Mouse (Mus musculus) brain, embryonic 14.5 days (tissue): ENCODE data around the gene Iqck. TPM values are rescaled to one million over a fixed set of nuclear protein-coding genes. Genes with fewer than 3 reads are reported as not detected.
A peak's percentile ranks its signal among the peaks of the same experiment; 100 is the strongest.

Source experiments
- DNase-seq: peaks from one replicate; pipeline ENCODE4 v3.0.0-alpha.2; 2011; ENCODE audit warnings: low read depth
- CTCF ChIP-seq: fragments of 200-500 bp; IDR thresholded peaks from 2 replicates; pipeline ENCODE4 v1.5.1; 2012; ENCODE audit warnings: inconsistent platforms, mild to moderate bottlenecking, moderate library complexity, borderline replicate concordance; ENCODE audit not compliant: insufficient read depth, insufficient read length; ENCODE audit errors: extremely low read depth
- POLR2A ChIP-seq: fragments of 200-500 bp; IDR thresholded peaks from 2 replicates; pipeline ENCODE4 v1.6.1; 2012; ENCODE audit warnings: mild to moderate bottlenecking, inconsistent platforms, borderline replicate concordance; ENCODE audit not compliant: poor library complexity, insufficient read depth, insufficient read length, severe bottlenecking; ENCODE audit errors: extremely low read depth
- polyA plus RNA-seq: library from polyadenylated mRNA; depleted of rRNA; stranded (reverse); fragments of >200 nt; gene quantifications from 2 replicates; pipeline ENCODE4 v1.2.3, GENCODE M21; 2012

Gene Iqck
- polyA plus RNA-seq, 1 experiment, result 4.1 TPM

- DNase-seq, result no peak
- TF ChIP-seq POLR2A, result no peak
- TF ChIP-seq CTCF, result no peak
These were observed 117.8 kb downstream of the Iqck start for GRCm38 (mm10) chr7:118973377-118973776.

GRCm38 (mm10) chr7:118975837-118976236 lies 120.3 kb downstream of the Iqck start:
- DNase-seq, result no peak
- TF ChIP-seq CTCF (no peak), POLR2A (no peak)

GRCm38 (mm10) chr7:118976414-118977166 lies 121.0 kb downstream of the Iqck start:
- TF ChIP-seq POLR2A, result no peak
- peak; percentile 87 for DNase-seq

GRCm38 (mm10) chr7:118977167-118977543 lies 121.6 kb downstream of the Iqck start:
- no peak for DNase-seq
- TF ChIP-seq CTCF (no peak), POLR2A (no peak)

GRCm38 (mm10) chr7:118979121-118979520 lies 123.6 kb downstream of the Iqck start:
- TF ChIP-seq POLR2A, result no peak
- no peak for TF ChIP-seq CTCF
- DNase-seq, result peak; percentile 40

- peak; percentile 50 for DNase-seq
- TF ChIP-seq POLR2A (no peak), CTCF (no peak)
These were observed 124.2 kb downstream of the Iqck start for GRCm38 (mm10) chr7:118979708-118980107.

- no peak for TF ChIP-seq POLR2A
- TF ChIP-seq CTCF, result no peak
- DNase-seq, result no peak
These were observed 125.8 kb downstream of the Iqck start for GRCm38 (mm10) chr7:118981346-118981745.

GRCm38 (mm10) chr7:118981831-118982230 lies 126.3 kb downstream of the Iqck start:
- no peak for DNase-seq
- no peak for TF ChIP-seq CTCF
- TF ChIP-seq POLR2A, result no peak

GRCm38 (mm10) chr7:118982586-118982985 lies 127.0 kb downstream of the Iqck start:
- TF ChIP-seq CTCF (no peak), POLR2A (no peak)
- DNase-seq, result no peak

GRCm38 (mm10) chr7:118983961-118984360 lies 128.4 kb downstream of the Iqck start:
- DNase-seq, result peak; percentile 75
- TF ChIP-seq POLR2A (no peak), CTCF (no peak)

- no peak for TF ChIP-seq POLR2A
- no peak for TF ChIP-seq CTCF
- DNase-seq, result no peak
These were observed 130.2 kb downstream of the Iqck start for GRCm38 (mm10) chr7:118985786-118986185.

- no peak for DNase-seq
- no peak for TF ChIP-seq POLR2A
These were observed 130.8 kb downstream of the Iqck start for GRCm38 (mm10) chr7:118986369-118986768.
